Mouse (Mus musculus) embryo, embryonic 11.5 days (tissue): ENCODE results near the gene Cenpx.

Source experiments
- DNase-seq: peaks from one replicate; pipeline ENCODE4 v3.0.0-alpha.2; 2012; ENCODE audit warnings: low read depth, low spot score

The Cenpx gene

DNA sequence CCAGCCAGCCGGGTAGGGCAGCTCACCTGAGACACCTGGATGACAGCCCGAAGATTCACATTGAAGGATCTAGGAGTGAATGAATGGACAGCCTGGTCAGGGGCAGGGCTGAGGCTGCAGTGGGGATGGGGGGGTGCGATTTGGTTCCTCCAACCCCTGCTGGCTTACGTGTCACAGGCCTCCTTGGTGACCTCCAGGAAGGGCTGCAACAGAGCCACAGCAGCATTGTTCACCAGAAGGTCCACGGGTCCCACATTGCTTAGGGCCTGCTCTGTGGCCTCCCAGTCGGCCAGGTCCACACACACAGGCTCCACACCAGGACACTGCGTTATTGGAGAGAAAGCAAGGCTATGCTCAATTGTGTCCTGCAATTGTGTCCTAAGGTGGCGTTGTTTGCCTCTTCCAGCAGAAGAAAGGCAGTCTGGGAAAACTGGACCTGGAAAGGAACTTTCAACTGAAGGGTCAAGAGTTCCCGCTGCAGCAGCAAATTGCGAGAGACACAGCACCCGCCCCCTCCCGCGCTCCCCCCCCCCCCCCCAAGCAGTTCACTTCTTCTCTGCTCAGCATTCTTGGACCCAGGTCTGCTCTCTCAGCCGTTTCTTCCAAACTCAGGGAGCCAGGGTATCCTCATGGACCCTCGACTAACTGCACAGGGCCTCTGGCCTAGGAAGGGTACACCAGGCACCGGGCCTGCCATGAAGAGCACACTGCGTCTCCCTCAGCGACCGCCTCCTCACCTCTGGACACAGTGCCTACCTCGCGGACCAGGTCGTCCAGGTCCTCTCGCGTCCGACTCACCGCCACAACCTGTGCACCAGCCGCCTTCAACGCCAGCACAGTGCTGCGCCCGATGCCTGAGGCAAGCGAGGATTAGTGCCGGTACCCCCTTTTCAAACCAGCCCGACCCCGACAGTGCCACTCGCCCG is 13.0 kb upstream of the Cenpx start:
- DNase-seq: no peak

DNA sequence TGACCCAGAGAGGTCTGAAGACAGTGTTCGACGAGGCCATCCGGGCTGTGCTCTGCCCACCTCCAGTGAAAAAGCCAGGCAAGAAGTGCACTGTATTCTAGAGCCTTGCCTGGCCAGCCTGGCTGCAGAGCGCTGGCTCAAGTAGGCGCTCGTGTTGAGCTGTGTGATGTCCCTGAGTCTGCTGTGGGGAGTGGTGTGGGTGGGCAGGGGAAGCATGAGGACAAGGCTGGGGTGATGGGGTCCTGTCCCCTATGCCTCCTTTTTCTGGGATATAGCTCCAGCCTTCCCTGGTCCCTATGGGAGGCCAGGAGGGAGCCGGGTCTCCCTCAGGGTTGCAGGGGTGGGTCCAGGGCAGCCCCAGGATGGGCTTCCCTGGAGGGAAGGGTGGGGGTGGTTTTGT is 10.0 kb upstream of the Cenpx start:
- no peak for DNase-seq

DNA sequence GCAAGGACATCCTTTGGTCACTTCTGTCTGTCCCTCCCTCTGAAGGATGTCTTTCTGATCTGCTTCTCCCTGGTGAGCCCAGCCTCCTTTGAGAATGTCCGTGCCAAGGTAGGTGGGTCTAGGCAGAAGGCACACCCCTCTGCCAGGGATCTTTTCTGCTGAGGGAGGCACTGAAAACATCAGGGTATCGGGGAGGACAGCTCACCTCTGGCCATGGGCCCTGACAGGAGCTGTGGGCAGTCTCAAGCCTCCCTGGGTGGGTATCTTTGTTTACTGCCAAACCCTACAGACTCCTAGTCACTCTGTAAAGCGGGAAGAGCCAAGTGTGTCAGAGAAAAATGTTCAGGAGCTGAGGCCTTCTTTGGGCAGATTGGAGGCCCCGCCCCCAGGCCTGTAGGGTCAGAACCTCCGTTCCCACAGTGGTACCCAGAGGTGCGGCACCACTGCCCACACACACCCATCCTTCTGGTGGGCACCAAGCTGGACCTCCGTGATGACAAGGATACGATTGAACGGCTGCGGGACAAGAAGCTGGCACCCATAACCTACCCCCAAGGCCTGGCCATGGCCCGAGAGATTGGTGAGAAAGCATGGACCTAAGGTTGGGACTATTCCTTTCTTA is 9.3 kb upstream of the Cenpx start:
- no peak for DNase-seq

DNA sequence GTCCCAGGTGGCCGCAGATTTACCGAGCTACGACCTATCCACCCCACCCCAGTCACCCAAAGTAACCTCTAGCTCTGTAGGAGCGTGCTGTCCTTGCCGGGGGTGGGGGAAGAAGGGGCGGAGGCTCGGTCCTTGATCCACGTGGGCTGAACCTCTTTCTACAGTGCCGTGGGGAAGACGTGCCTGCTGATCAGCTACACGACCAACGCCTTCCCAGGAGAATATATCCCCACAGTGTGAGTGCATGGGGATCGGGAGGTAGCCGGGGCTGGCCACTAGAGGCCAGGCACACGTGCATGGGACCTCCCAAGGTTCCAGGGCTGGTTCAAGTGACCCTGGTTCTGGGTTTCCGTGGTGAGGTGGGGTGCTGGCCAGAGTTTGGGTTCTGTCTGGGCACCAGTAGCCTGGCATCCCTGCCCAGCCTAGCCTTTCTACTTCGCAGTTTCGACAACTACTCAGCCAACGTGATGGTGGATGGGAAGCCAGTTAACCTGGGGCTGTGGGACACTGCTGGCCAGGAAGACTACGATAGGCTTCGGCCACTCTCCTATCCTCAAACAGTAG is 8.6 kb upstream of the Cenpx start:
- DNase-seq: no peak

DNA sequence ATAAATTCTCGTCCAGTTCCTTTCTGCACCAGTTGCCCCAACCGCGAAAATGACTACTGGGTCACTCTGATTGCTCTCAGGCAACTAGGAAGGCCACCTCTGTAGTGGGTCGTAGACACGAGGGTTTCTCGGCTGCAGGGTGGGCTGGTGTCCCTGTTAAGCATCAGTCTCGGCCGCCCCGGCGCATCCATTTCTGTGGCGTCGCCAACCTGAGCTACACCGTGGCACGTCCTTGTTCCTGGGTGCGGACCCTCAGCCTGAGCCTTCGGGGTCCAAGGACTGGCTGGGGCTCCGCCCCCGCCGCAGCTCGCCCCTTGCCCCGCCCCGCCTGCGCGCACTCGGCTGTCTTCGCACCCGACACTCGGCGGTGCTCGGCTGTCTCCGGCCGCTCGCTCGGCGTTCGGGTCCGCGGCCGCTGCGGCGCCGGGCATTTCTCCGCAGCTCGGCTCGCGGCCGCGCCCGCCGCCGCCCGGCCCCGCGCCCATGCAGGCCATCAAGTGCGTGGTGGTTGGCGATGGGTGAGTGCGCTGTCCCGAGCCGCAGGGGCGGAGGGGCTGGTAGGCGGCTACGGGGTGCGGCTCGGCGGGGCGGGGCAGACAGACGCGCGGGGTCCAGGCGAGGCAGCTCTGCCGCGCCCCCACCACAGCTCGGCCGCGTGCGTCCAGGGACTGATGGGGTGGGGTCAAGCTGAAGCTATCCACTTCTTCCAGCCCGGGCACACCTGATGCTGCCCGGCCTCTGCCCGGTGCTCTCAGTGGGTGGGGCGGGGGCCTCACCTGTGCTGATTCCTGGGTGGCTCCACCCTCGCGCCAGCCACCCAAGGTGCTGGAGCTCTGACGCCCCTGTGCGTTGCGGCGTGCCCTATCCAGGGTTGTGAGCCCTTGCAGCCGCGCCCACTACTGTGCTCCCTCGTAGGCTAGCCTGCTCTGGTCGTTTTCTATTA is 7.9 kb upstream of the Cenpx start, which contains the start of gene Rac3:
Rac3 (plus strand) TSS at position 347 of the 943 bp plus-strand sequence.
- DNase-seq: no peak

DNA sequence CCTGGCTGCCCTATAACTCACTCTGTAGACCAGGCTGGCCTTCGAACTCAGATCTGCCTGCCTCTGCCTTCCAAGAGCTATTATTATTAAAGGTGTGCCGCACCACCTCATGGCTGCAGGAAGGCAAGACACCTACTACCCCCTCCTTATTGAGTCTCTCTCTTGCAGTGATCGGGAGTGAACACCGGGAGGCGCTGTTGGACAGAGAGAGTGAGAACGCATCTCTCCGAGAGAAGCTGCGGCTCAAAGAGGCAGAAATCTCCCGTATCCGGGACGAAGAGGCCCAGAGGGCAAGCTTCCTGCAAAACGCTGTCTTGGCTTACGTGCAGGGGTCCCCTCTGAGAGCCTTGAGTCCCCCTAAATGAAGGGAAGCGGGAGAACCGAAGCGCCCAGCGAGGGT is 6.9 kb upstream of the Cenpx start:
- no peak for DNase-seq

DNA sequence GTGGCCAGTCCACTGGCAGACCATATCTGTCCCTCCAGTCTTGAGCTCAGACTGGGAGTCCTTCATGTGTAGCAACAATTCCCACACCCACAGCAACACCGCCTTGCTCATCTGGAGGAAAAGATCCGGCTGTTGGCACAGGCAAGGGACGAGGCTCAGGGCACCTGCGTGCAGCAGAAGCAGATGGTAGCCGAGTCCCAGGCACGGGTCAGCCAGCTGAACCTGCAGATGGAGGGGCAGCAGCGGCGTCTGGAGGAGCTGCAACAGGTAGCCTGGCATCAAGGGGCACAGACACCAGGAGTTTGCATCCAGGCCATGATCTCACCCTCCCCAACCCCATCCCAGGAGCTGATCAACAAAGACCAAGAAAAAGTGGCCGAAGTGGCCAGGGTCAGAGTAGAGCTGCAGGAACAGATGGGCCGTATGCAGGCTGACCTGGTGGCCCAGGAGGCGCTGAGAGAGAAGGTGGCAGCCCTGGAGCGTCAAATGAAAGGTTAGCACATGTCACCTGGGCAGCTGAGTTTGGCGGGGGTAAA is 6.4 kb upstream of the Cenpx start:
- no peak for DNase-seq

DNA sequence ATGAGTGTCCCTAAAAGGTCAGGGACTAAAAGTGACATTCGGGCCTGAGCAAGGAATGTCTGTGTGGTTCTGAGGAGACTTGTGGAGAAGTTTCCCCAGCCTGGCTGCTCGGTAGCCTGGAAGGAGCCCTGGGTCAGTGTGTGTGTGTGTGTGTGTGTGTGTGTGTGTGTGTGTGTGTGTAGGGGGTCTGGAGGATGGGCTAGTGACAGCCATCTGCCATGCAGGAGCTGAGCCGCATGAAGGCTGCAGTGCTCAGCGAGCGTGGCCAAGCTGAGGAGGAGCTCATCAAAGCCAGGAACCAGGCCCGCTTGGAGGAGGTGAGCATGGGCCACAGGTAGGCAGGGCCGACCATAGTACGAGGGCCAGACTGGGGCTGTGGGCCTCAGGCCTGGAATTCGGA is 5.7 kb upstream of the Cenpx start:
- DNase-seq: no peak

DNA sequence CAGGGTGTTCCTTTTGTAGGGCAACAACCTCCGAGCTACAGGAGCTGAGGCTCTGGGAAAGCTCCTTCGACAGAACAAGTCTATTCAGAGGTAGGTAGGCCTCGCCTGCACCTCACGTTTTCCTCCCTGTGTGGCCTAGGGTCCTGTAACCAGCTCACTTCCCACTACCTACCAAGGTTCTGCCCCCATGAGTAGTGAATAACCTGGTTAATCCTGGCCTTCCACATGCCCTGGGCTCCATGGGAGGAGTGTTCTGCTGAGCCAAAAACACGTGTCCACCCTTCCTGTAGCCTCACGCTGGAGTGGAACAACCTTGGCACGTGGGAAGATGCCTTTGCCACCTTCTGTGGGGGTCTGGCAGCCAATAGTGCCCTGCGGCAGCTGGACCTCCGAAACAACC is 1.6 kb upstream of the Cenpx start:
- no peak for DNase-seq

DNA sequence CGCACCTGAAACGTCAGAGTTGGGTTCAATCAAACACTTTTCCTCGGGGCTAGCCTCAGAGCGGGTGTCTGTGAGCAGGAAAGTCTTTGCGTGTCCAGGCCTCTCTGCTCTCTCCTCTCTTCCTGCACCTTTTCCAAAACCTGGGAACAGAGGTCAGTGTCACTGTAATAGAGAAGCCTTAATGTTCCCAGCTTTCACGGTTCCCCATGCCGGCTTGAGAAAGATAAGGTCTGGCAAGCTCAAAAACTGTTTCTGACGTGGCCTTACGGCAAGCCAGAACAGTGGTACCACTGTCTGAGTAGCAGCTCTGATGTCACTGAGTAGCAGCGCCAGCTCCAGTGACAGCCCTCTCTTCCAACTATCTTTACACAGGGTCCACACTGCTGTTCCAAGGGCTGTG is 1.0 kb upstream of the Cenpx start:
- no peak for DNase-seq

DNA sequence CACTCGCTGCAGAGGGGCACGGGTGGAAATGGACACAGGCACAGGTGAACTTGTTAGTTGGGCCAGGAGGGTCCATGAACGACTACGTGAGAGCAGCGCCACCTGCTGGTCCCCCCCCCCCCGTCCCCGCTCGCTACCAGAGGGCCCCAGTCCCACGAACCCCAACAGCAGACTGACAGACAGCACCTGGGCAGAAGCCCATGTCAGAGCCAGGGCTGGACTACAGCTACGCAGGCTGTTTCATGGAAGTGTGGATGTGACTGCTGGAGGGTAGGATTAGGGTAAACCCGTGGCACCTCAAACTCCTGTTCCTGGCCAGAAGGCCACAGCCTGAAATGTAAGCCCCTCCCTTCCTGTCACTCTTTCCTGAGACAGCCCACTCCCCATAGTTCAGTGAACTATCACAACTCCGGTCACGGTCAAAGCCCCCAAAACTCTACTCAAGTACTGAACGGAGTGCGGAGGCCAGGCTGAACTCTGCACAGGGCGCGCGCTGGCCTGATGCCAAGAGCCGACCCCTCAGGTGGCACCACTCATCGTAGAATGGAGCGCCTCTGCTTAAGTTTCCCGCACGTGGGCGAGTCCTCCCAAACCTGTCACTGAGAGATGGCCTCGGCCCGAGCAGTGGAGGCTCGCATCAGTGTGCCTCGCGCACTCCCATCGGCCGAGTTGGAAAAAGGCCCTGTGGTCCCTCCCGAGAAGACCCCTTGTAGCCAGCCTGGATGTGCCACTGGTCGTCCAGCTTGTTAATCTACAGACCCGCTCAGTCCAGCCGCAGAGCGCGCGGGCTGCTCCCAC is 568 bp downstream of the Cenpx start:
- DNase-seq: no peak

DNA sequence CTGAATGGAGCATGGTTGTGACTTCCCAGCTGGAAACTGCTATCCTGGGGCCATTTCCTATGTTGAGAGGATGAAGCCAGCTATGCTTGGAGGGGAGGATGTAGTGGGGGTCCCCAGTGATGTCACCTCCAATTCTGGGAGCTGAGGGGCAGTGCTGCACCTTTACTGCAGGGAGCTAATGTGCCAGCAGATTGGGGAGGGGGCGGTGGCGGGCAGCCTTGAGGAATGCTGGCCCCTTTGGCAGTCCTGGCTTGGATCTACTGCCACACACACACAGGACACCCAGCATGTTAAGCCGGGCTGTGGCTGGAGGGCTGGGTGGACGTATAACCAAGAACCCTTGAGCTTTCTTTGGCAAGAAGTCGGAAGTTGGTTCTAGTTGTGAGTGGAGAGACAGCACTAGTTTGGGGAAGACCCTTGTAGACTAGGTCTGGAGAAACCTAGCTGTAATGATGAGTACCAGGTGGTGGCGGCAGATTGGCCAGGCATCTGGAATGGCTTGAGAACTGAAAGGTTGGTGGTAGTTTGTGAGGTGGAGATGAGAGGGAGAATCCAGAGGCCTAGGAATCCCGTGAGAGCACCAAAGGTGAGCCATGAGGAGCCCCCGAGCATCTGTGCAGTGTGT is 1.4 kb downstream of the Cenpx start:
- DNase-seq: no peak

DNA sequence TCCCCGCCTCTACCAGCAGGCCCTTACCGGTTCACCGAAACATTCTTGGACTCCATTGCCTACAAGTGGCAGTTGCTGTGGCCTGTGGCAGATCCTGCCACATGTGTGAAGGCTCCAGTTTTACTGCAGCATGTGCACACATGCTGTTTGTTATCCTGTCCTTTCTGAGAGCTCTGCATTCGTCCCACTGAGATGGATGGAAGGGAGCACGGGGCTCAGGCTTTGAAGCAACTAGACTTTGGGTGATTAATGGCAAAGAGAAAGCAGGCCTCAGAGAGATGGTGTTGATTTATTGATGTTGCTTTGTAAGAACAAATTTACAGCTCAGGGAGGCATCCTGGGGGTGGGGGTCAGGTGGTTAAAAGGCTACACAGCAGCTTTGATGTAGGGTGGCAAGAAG is 2.9 kb downstream of the Cenpx start:
- DNase-seq: no peak

DNA sequence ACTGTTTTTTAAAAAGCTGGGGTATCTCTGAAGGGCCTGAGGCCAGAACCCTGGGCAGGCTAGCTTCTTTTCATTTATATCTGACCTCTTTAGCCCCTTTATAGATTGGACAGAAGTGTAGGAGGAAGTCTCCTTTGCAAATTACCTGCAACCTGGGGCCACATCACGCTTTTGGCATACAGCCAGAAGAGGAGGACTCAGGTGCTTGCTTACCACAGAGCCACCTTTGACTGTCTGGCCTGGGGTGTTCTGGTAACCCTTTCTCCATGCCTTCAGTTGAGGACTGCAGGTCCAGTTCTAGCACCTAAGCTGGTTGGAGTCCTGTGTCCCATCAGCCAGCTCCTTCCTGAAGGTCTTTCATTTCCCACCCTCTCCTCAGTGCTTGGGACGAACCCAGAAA is 4.0 kb downstream of the Cenpx start:
- DNase-seq: no peak

DNA sequence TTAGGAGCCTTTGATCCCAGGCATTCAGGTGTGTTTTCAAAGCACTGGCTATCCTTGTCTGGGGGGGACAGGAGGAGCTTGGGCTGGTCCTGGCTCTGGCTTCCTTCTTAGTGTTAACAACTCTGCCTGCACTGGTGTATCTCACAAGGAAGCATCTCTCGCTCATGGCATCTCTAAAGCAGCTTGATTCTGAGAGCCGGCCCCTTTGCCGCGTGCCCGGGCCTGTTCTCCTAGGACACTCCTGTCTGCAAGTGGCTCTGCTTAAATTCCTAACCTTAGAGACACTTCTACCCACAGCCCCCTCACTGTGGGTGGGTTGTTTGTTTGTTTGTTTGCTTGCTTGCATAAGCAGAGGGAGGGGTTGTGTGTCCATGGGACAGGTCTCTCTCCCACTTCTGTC is 5.6 kb downstream of the Cenpx start:
- DNase-seq: no peak

DNA sequence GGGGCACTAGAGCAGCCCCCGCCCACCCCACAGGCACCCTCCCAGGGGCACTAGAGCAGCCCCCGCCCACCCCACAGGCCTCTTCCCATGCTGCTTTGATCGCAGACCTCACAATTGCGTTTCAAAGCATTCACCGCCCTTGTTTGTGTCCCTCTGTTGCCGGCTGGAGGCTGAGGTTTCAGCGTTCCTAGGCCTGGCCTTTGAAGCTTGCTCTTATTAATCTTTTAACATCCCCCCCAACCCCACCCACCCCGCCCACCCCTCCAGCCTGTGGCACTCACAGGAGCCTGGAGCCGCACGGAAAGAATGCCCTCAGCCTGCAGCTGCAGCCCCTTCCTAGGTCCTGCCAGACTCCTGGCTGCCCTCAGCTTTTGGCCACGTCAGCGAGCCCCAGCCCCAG is 6.3 kb downstream of the Cenpx start:
- DNase-seq: no peak

DNA sequence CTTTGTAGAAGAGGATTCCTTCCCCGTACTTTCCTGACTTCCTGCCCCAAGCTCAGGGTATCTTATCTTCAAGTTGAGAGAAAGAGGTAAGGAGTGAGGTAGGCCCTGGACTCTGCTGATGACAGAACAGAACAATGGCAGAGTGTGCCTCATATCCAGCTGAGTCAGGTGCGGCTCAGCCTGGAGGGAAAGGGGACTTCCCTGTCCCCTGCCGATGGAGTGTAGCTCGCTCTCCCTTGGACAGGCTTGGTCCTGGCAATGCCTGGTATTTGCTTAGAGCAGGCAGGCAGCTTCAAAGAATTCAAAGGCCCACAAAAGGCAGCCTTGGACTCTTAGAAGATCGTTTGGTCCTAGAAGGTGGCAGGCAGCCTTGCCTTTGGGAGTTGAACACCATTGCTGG is 7.4 kb downstream of the Cenpx start:
- DNase-seq: no peak

DNA sequence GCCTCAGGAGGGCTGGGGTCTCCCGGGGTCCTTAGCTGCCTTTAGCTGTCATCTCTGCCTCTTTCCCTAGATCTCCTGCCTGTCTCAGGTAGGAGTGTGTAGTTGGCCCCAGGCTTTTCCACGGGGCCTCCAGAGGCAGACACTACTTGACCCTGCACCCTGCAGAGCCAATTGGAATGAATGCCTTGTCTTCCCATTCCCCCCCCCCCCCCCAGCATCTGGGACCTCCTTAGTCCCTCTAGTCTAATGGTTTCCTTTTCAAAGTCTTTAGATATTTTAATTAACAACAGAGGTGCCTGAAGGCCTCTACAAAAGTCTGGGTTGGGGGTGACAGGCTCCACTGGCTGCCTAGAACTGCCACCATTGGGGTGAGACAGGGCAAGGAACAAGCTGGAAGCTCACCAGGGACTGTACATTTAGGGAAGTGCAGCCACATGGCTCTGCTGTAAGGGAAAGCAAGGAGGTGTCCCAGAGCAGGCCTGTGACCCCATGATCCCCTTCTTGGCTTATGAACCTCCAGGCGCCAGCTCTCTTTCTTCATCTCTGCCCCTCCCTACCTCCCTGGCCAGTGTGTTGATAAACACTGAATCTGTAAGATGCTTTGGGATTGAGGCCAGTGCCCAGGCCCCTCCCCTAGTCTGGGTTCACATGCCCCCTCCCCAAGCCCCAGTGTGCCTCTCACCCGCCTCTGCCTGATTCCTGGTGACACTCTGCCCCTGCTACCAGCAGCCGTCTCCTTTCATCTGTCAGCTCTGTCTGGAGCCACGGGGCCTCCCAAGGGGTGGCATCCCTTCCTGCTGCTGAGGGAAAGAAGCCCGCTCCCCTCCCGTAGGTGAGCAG is 8.8 kb downstream of the Cenpx start:
- DNase-seq: no peak
